Comparison of ENCODE assay signal across 10 mouse cellular contexts in genomic region chr19:5095887-5096474, GRCm38 (mm10). TPM values are rescaled to one million over a fixed set of nuclear protein-coding genes. Genes with fewer than 3 reads are reported as not detected.
A peak's percentile ranks its signal among the peaks of the same experiment; 100 is the strongest.
DNase-seq lines count a peak whose midpoint lies in the region; ATAC-seq and TF ChIP-seq lines count a peak whose summit lies in the region.
"Had no signal": no experiment of that assay in that cellular context is flagged by ENCODE, and none has a peak within 500 bp of the region (broad histone marks: within the 10 kb centered on the region; RNA-seq: fewer than 3 reads in every experiment).

No protein-coding gene starts in this region.

- intact Hi-C loops in heart, postnatal 10 days (cut with DNase I): loop anchor here (2.0 kb wide), 1 partner anchor 45 kb away; no protein-coding TSS in a partner anchor

- no peak for DNase-seq in heart, postnatal 10 days
- no peak for DNase-seq in forebrain, embryonic 10.5 days (ENCODE audit: extremely low spot score, low spot score)
- DNase-seq in layer of hippocampus, adult 9-11 months: peak; percentile 82
- no peak for DNase-seq in kidney, adult 18-20 months
- DNase-seq in embryo, embryonic 11 days: no peak
- DNase-seq in gastrocnemius, postnatal 10 days: no peak
- DNase-seq: adrenal gland, adult 2 months; heart, postnatal 14 days had no signal

- H3K4me1 ChIP-seq in heart, embryonic 15.5 days (replicated peaks): peaks cover 55% of the 10 kb centered on the region
- peaks cover 71% of the 10 kb centered on the region for H3K4me1 ChIP-seq in forebrain, embryonic 10.5 days

- H3K4me3 ChIP-seq in heart, embryonic 15.5 days: no peak overlapping the region
- peak overlapping the region; percentile 70 for H3K4me3 ChIP-seq in forebrain, embryonic 10.5 days
- no peak overlapping the region for H3K4me3 ChIP-seq in myocyte

- H3K4me2 ChIP-seq in heart, embryonic 15.5 days: 0 out of 2 replicates have a peak overlapping the region, but pooled peaks have one; percentile 3
- H3K4me2 ChIP-seq in myocyte (ENCODE audit: low read depth): no peak overlapping the region

- H3ac ChIP-seq in myocyte (ENCODE audit: control insufficient read depth, insufficient read length): no peak overlapping the region

- no peak for ATAC-seq in heart, embryonic 15.5 days (replicated peaks; ENCODE audit: insufficient number of reproducible peaks, insufficient read depth, low FRiP score, low read depth)

- H3K36me3 ChIP-seq in heart, embryonic 15.5 days: peaks cover 35% of the 10 kb centered on the region
- peaks cover 49% of the 10 kb centered on the region for H3K36me3 ChIP-seq in forebrain, embryonic 10.5 days (replicated peaks)
- peaks cover 2% of the 10 kb centered on the region for H3K36me3 ChIP-seq in myocyte (ENCODE audit: control insufficient read depth, insufficient read depth)

- TF ChIP-seq POLR2A in myocyte (IDR thresholded peaks at IDR 0.05; ENCODE audit: insufficient read length, low read depth): no peak

- H3K27ac ChIP-seq in heart, embryonic 15.5 days: no peak overlapping the region
- H3K27ac ChIP-seq in forebrain, embryonic 10.5 days: no peak overlapping the region

- no peaks in the 10 kb centered on the region for H3K9me3 ChIP-seq in heart, embryonic 15.5 days (replicated peaks)
- no peaks in the 10 kb centered on the region for H3K9me3 ChIP-seq in forebrain, embryonic 10.5 days

- 6% methylated on average over 9 of the region's 9 CpGs for WGBS in heart, embryonic 15.5 days
- 18% methylated on average over 9 of the region's 9 CpGs for WGBS in forebrain, embryonic 10.5 days

- peaks cover 15% of the 10 kb centered on the region; the same call in 1 of the 2 replicates for H3K27me3 ChIP-seq in heart, embryonic 15.5 days
- H3K27me3 ChIP-seq in forebrain, embryonic 10.5 days (ENCODE audit: poor library complexity, severe bottlenecking): peaks cover 26% of the 10 kb centered on the region; the same call in 1 of the 2 replicates
- H3K27me3 ChIP-seq in myocyte (ENCODE audit: control insufficient read depth, insufficient read depth, insufficient read length): no peaks in the 10 kb centered on the region

- no peak overlapping the region for H3K9ac ChIP-seq in heart, embryonic 15.5 days

- H3K79me2 ChIP-seq in myocyte (ENCODE audit: control insufficient read depth, insufficient read depth): no peaks in the 10 kb centered on the region

TF ChIP-seq in myocyte, 11 proteins besides CTCF, POLR2A, EP300 and RAD21:
- peak; percentile 68 for TF ChIP-seq POLR2AphosphoS2 (IDR thresholded peaks at IDR 0.05; ENCODE audit: insufficient read length, low read depth)
- TF ChIP-seq SRF (IDR thresholded peaks at IDR 0.05; ENCODE audit: control insufficient read depth, insufficient read length, low read depth): no peak
- peak in 1 of 3 experiments; percentile 44 for TF ChIP-seq MYOD1 (IDR thresholded peaks at IDR 0.05; ENCODE audit: control insufficient read depth in 1 of 3, insufficient read length in 2 of 3, low read depth in 2 of 3)

RNA-seq across cellular contexts. Expression of gene Cnih2, which starts 2.3 kb away (rescaled TPM):
- 2.9 and 5.7 TPM in 2 replicates for polyA plus RNA-seq in heart, embryonic 15.5 days (2015; fragmentation: Nextera tagmentation; extraction: Ambion mirVana)
- total RNA-seq in heart, postnatal 10 days (2021): under 1 TPM; 0.57 to 0.82 TPM
- polyA plus RNA-seq in forebrain, embryonic 10.5 days (2016; fragmentation: Nextera tagmentation; extraction: Ambion mirVana): 33.2 and 34.2 TPM in 2 replicates
- 1.6 TPM for polyA plus RNA-seq in myocyte (2012; fragmentation: generic; extraction: Trizol)
- under 1 TPM; 0.75 to 0.90 TPM for total RNA-seq in gastrocnemius, postnatal 10 days (2021)

RNA-seq across cellular contexts. Expression of gene Yif1a, which starts 7.6 kb away (rescaled TPM):
- polyA plus RNA-seq in heart, embryonic 15.5 days (2015; fragmentation: Nextera tagmentation; extraction: Ambion mirVana): 82.0 and 92.3 TPM in 2 replicates
- 10 to 100 TPM; 72.8 to 78.3 TPM for total RNA-seq in heart, postnatal 10 days (2021)
- polyA plus RNA-seq in forebrain, embryonic 10.5 days (2016; fragmentation: Nextera tagmentation; extraction: Ambion mirVana): 67.1 and 74.2 TPM in 2 replicates
- 115 TPM for polyA plus RNA-seq in myocyte (2012; fragmentation: generic; extraction: Trizol)
- 10 to 100 TPM; 46.4 to 49.3 TPM for total RNA-seq in gastrocnemius, postnatal 10 days (2021)

RNA-seq across cellular contexts. Expression of gene Tmem151a, which starts 10.7 kb away (rescaled TPM):
- polyA plus RNA-seq in heart, embryonic 15.5 days (2015; fragmentation: Nextera tagmentation; extraction: Ambion mirVana): 3.0 and 4.5 TPM in 2 replicates
- 1 to 10 TPM; 3.3 to 3.5 TPM for total RNA-seq in heart, postnatal 10 days (2021)
- 0.47 and 1.7 TPM in 2 replicates for polyA plus RNA-seq in forebrain, embryonic 10.5 days (2016; fragmentation: Nextera tagmentation; extraction: Ambion mirVana)
- 10.1 TPM for polyA plus RNA-seq in myocyte (2012; fragmentation: generic; extraction: Trizol)
- total RNA-seq in gastrocnemius, postnatal 10 days (2021): under 1 TPM; 0.23 to 0.27 TPM

RNA-seq across cellular contexts. Expression of gene Rab1b, which starts 10.9 kb away (rescaled TPM):
- polyA plus RNA-seq in heart, embryonic 15.5 days (2015; fragmentation: Nextera tagmentation; extraction: Ambion mirVana): 208 and 236 TPM in 2 replicates
- total RNA-seq in heart, postnatal 10 days (2021): 100 to 1,000 TPM; 193 to 204 TPM
- polyA plus RNA-seq in forebrain, embryonic 10.5 days (2016; fragmentation: Nextera tagmentation; extraction: Ambion mirVana): 253 and 255 TPM in 2 replicates
- 203 TPM for polyA plus RNA-seq in myocyte (2012; fragmentation: generic; extraction: Trizol)
- total RNA-seq in gastrocnemius, postnatal 10 days (2021): 100 to 1,000 TPM; 119 to 127 TPM

RNA-seq across cellular contexts. Expression of gene Klc2, which starts 22.4 kb away (rescaled TPM):
- polyA plus RNA-seq in heart, embryonic 15.5 days (2015; fragmentation: Nextera tagmentation; extraction: Ambion mirVana): 17.1 and 21.8 TPM in 2 replicates
- total RNA-seq in heart, postnatal 10 days (2021): 10 to 100 TPM; 38.8 to 42.8 TPM
- 26.4 and 27.5 TPM in 2 replicates for polyA plus RNA-seq in forebrain, embryonic 10.5 days (2016; fragmentation: Nextera tagmentation; extraction: Ambion mirVana)
- polyA plus RNA-seq in myocyte (2012; fragmentation: generic; extraction: Trizol): 56.7 TPM
- 10 to 100 TPM; 27.2 to 28.7 TPM for total RNA-seq in gastrocnemius, postnatal 10 days (2021)
